Mouse (Mus musculus): ENCODE measurements around the gene Tbpl2.

GRCm38 (mm10) chr2:24048480-24049097 is 47.8 kb downstream of the Tbpl2 start:
- TF ChIP-seq CTCF (IDR thresholded peaks at IDR 0.05; ENCODE audit: low read depth) (no peak), EP300 (IDR thresholded peaks at IDR 0.05; ENCODE audit: low read depth) (no peak)
